Mouse (Mus musculus) left cerebral cortex, adult 2 months (tissue): ENCODE results near the gene Il11ra1. TPM values are rescaled to one million over a fixed set of nuclear protein-coding genes. Genes with fewer than 3 reads are reported as not detected.

Experiments used
- DNase-seq, 2 experiments: peaks; one replicate each; pipeline ENCODE4 v3.0.0; 2021 to 2022; ENCODE audit warnings: low spot score in 2 of 2, mixed read lengths in 1 of 2; ENCODE audit errors: extremely low spot score in 1 of 2
- H3K27ac ChIP-seq: fragments of 200-600 bp; 2 replicates; pipeline ENCODE4 v1.8.1; 2022
- H3K4me3 ChIP-seq: fragments of 200-600 bp; 2 replicates; pipeline ENCODE4 v1.8.1; 2022
- CTCF ChIP-seq: fragments of 200-600 bp; IDR thresholded peaks from 2 replicates; pipeline ENCODE4 v1.8.1; 2022; ENCODE audit warnings: antibody characterized with exemption, mild to moderate bottlenecking, moderate library complexity
- intact Hi-C: fragments of 180-260 bp; cut with DNase I; formaldehyde crosslinking; loops from one replicate; pipeline ENCODE4 v1.15.1; 2025
- total RNA-seq, 2 experiments: library from RNA; stranded (reverse); gene quantifications; 2 replicates each; pipeline ENCODE4 v1.2.3; 2021

The Il11ra1 gene
- total RNA-seq, 2 experiments from 2014 or later = 43.1 to 47.7 TPM

- intact Hi-C loops = no loop called here
- peak in 1 of 2 experiments; percentile 32 for DNase-seq
- Histone ChIP-seq H3K27ac (peak overlapping the region; percentile 95), H3K4me3 (peak overlapping the region; percentile 88)
- no peak for TF ChIP-seq CTCF
These were observed 12.8 kb downstream of the Il11ra1 start for GRCm38 (mm10) chr4:41712421-41713196.

- TF ChIP-seq CTCF = peak; percentile 35; the same call in 1 of the 2 replicates
- intact Hi-C loops = loop anchor here (1.0 kb wide), 1 partner anchor 24 kb away; no protein-coding TSS in a partner anchor
- H3K27ac ChIP-seq = peak within 1 kb of the TSS; percentile 95
- H3K4me3 ChIP-seq = peak within 1 kb of the TSS; percentile 88
- DNase-seq = peak; percentile 84 to 85
These were observed 13.6 kb downstream of the Il11ra1 start, which contains the start of gene Rpp25l for GRCm38 (mm10) chr4:41713197-41714067. Gene Rpp25l, minus strand, starts transcription at chr4:41713534.

GRCm38 (mm10) chr4:41714276-41714675 is 14.5 kb downstream of the Il11ra1 start:
- intact Hi-C loops = loop anchor here (1.0 kb wide), 1 partner anchor 23 kb away; no protein-coding TSS in a partner anchor
- no peak overlapping the region; the same call in 1 of the 2 replicates for H3K27ac ChIP-seq
- TF ChIP-seq CTCF = peak; percentile 89
- peak; percentile 68 to 72 for DNase-seq
- peak overlapping the region; percentile 88 for H3K4me3 ChIP-seq

- Histone ChIP-seq H3K27ac (peak overlapping the region; percentile 3; the same call in 1 of the 2 replicates), H3K4me3 (no peak overlapping the region)
- no peak for DNase-seq
- intact Hi-C loops = no loop called here
- no peak for TF ChIP-seq CTCF
These were observed 15.3 kb downstream of the Il11ra1 start for GRCm38 (mm10) chr4:41715082-41715481.

- DNase-seq = peak; percentile 52 to 62
These were observed 15.8 kb downstream of the Il11ra1 start for GRCm38 (mm10) chr4:41715596-41715995.

GRCm38 (mm10) chr4:41716834-41717233 is 17.0 kb downstream of the Il11ra1 start:
- no peak for TF ChIP-seq CTCF
- no peak overlapping the region for H3K27ac ChIP-seq
- DNase-seq = no peak
- intact Hi-C loops = no loop called here
- H3K4me3 ChIP-seq = no peak overlapping the region

More at GRCm38 (mm10) chr4:41715596-41715995, 15.8 kb downstream of the Il11ra1 start:
- no peak overlapping the region for H3K4me3 ChIP-seq
- peak; percentile 68 for TF ChIP-seq CTCF
- intact Hi-C loops = no loop called here
- H3K27ac ChIP-seq = no peak overlapping the region

- intact Hi-C loops = loop anchor here (1.0 kb wide), 1 partner anchor 14 kb away; no protein-coding TSS in a partner anchor
- peak within 1 kb of the TSS; percentile 90 for H3K27ac ChIP-seq
- TF ChIP-seq CTCF = no peak
- DNase-seq = peak; percentile 87 to 88
- H3K4me3 ChIP-seq = peak within 1 kb of the TSS; percentile 78
These were observed 23.1 kb downstream of the Il11ra1 start, which contains the start of gene Dctn3 for GRCm38 (mm10) chr4:41722918-41723351. Gene Dctn3, minus strand, starts transcription at chr4:41723170.

GRCm38 (mm10) chr4:41726826-41727621 is 27.2 kb downstream of the Il11ra1 start:
- H3K4me3 ChIP-seq = no peak overlapping the region
- no peak for DNase-seq
- intact Hi-C loops = no loop called here
- TF ChIP-seq CTCF = no peak
- no peak overlapping the region for H3K27ac ChIP-seq

- intact Hi-C loops = no loop called here
- no peak for DNase-seq
- Histone ChIP-seq H3K4me3 (peak within 1 kb of the TSS; percentile 35), H3K27ac (no peak within 1 kb of the TSS)
- no peak for TF ChIP-seq CTCF
These were observed 31.4 kb downstream of the Il11ra1 start, which contains the start of gene Arid3c for GRCm38 (mm10) chr4:41731052-41731765. Gene Arid3c, minus strand, starts transcription at chr4:41731142.

- Histone ChIP-seq H3K27ac (peak overlapping the region; percentile 44), H3K4me3 (no peak overlapping the region)
- TF ChIP-seq CTCF = peak; percentile 88
- peak; percentile 69 to 70 for DNase-seq
- intact Hi-C loops = loop anchor here (1.0 kb wide), 2 partner anchors 14 to 23 kb away; partner anchors contain the start of gene Dctn3
These were observed 37.9 kb downstream of the Il11ra1 start for GRCm38 (mm10) chr4:41737602-41738255.
